Mouse (Mus musculus): ENCODE data around the gene Rsph14.

The Rsph14 gene

GRCm38 (mm10) chr10:74990584-74991322, 41.6 kb downstream of the Rsph14 start:
- no peak for DNase-seq

DNA sequence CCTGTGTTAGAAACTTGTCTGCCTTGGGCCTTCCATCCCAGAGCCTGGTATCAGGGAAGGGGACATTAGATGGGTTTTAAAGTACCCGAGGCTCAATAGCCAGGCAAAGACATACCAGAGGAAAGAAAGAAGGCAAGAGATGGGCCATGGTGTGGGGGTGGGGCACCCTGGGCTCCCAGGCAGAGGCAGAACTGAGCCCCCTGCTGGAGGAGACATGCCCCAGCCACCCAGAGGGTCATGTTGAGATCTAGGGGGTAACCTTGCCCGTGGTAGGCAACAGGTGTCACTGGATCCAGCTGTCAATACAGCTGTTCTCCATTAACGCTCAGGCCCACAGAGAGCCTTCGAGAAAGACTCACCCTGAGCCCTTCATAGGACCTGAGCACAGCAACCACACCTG, 42.6 kb downstream of the Rsph14 start:
- DNase-seq: peak in 1 of 2 experiments; percentile 23

DNA sequence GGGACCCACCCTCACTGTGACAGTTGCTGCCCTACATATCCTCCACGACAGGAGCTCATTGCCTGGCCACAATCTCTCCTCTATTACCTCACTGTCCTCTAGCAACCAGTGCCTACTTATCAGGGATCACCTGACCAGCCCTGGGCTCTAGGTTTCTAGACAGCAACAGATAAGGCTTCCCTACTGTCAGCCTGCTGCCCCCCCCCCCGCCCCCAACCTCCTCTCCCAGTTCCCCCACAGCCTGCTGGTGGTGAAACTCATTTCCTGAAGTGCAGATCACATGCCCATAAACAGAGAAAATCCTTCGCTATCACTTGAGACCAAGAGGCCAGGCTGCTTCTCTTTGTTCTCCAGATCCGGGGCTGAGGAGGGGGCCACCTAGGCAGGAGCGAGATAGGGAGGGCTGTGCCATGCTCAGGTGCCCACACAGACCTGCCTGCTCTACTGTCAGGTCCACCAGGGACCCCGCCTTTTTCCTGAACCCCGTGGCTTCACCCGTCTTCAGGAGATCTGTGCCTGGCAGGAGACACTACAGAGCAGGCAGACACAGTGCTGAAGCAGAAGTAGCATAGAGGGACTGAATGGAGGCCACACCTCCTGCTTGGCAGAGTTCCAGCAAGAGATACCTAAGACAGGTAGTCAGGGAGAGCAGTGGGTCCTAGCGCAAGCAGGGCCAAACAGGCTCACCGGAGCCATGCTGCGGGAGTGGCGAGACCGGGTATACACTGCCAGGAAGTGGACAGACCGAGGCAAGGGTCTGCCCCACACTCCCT, 44.5 kb downstream of the Rsph14 start:
- no peak for DNase-seq

- no peak for DNase-seq
Observed at GRCm38 (mm10) chr10:74983176-74983575, 49.2 kb downstream of the Rsph14 start.

GRCm38 (mm10) chr10:74981159-74981558, 51.2 kb downstream of the Rsph14 start:
- DNase-seq: no peak

DNA sequence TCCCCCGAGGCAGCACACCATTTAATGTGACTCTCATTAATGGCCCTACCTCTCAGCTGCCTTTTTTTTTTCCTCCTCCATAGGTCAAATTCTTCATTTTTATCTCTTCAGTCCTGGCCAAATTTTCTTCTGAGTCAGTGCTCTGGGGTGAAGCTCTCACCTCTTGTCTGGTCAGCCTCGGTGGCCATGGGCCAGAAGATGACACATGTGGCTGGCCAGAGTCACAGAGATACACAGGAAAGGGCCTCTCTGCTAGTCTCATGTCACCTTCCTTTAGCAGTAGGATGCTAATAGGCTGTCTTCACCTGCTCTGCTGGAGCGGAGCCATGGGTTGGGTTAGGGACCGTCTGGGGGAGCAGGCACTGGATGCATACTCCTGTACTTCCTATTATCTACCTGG, 54.3 kb downstream of the Rsph14 start:
- DNase-seq: no peak

DNA sequence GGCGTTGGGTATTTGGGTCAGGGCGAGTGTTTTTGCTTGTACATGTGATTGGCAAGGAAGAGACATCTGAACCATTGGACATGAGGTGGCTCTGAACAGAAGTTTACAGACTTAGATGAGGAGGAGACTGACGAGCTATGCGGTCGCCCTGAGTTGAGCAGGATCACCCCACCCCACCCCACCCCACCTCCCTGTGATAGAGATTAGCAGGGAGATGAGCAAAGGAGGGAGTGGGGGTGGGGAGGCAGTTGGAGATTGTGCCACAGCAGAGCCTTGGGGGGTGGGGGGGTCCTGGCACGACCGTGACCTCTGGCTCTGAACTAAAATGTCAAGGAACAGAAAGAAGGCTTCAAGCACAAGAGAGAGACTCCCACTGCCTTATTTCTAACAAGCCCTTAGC, 56.0 kb downstream of the Rsph14 start:
- no peak for DNase-seq

- DNase-seq: no peak
Observed at GRCm38 (mm10) chr10:74975626-74976025, 56.8 kb downstream of the Rsph14 start.

- no peak for DNase-seq
Observed at GRCm38 (mm10) chr10:74973026-74973425, 59.4 kb downstream of the Rsph14 start.

GRCm38 (mm10) chr10:74969266-74969665, 63.1 kb downstream of the Rsph14 start:
- no peak for DNase-seq

- no peak for DNase-seq
Observed at GRCm38 (mm10) chr10:74967651-74968267, 64.6 kb downstream of the Rsph14 start.

DNA sequence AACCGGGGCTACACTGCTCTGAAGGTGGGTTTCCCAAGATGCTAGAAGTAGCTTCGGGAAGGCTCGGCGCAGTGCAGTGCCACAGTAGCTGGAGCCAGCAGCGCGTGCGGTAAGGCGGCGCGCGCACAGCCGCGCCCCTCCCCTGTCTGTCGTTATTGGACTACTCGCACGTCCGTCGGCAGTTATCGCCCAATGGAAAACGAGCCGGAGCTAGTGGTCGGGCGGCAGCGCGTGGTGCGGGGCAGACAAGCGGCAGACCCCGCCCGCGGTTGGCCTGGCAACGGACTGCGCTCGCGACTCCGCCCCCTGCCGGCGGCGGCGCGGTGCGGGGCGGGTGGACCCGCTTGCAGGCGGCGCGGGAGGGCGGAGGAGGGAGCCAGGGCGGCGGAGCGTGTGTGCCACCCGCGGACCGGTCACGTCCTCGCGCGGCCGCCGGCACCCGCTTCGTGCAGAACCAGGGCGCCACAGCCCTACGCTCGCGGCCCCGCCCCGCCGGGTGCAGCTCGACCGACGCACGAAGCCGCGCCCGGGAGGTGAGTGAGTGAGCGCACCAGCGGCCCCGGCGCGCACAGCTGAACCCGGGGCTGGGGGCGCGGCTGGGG, 65.4 kb downstream of the Rsph14 start, which contains the start of gene Gnaz:
Gnaz (plus strand) TSS at position 328 of the 602 bp plus-strand sequence.
- DNase-seq: peak; percentile 97 to 98

GRCm38 (mm10) chr10:74964380-74964779, 68.0 kb downstream of the Rsph14 start:
- DNase-seq: no peak

DNA sequence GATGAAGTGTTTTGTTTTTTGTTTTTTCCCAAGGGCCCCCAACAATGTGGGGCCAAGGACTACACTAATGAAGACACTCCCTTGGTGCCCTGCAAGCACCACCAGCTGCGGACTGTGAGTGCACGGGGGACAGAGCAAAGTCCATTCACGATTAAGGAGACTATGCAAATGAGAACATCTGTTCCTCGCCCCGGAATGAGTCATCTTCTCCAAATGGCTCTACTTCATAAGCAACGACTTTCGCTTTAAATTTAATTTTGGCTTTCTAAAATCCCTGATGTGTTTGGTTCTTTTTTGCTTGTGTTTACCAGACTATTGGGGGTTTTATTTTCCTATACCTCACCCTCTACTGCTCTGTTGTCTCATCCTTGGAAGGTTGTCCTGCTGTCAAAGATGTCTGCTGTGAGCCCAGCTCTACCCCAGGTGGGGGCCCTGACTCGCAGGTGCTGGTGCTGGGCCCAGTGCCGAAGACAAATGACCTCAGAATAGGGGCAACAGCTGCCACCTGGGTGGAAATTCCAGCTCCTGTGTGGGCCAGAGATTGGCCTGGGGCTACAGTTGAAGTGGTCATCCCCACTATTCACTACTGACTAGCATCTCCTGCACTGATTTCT, 79.4 kb downstream of the Rsph14 start:
- no peak for DNase-seq

DNA sequence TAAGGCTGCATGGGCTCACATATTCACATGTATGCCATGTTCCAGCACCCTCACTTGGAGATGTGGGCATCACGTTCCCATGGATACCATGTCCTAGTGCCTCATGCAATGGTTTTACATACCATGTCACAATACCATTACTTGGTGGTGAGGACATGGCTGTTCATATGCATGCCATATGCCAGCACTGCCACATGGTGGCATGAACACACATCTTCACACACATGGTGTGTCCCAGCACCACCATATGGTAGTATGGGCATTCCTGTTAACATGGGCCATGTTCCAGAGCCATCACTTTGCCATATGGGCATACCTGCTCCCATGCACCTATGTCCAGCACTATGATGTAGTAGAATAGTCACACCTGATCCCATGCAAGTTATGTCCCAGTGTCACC, 91.6 kb downstream of the Rsph14 start:
- DNase-seq: no peak

DNA sequence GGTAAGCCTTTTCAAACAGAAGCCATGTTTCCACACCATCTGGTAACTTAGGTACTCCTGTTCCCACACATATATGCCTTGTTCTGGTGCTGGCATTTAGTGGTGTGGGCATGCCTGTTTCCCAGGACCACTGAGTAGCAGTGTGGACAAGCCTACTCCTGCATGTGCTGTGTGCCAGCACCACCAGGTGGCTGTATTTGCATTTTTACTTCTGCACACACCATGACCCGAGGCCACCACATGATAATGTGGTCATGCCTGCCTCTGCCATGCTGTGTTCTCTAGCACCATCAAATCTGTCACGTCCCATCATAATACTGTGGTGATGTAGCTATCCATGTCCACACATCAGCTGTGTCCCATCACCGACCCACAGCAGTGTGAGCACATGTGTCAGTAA, 93.1 kb downstream of the Rsph14 start:
- peak in 1 of 2 experiments; percentile 13 for DNase-seq

GRCm38 (mm10) chr10:74938410-74938809, 94.0 kb downstream of the Rsph14 start:
- DNase-seq: peak in 1 of 2 experiments; percentile 16

- peak in 1 of 2 experiments; percentile 45 for DNase-seq
Observed at GRCm38 (mm10) chr10:74937003-74937790, 95.2 kb downstream of the Rsph14 start.

DNA sequence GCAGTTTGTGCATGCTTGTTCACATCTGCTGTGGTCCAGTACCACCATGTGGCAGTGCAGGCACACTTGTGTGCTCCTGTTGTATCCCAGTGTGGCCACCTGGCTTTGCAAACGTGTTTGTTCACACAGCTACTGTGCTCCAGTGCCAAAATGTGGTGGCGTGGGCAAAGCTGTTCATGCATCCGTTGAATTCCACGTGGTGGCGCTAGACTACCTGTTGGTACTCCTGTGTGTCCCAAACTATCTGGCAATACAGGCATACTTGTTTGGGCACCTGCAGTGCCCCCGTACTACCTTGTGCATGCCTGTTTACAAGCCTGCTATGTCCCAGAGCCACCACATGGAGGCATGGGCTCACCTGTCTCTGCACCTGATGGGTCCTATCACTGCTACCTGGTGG, 97.4 kb downstream of the Rsph14 start:
- peak in 1 of 2 experiments; percentile 63 for DNase-seq

DNA sequence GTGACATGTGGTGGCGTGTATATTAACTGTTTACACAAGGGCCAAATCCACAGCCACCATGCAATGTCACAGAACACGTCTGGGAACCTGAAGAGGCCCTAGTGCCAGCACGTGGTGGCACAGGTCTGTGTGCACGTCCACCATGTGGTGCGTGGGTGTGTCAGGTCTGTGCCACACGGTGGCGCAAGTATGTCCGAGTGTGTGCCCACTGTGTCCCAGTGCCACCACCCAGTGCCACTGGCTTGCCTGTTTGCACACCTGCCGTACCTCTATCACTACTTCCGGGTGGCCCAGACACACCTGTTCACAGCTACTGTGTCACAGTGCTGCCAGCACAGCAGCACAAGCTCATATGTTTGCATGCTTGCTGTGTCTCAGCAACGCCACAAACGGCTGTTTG, 97.9 kb downstream of the Rsph14 start:
- no peak for DNase-seq

DNA sequence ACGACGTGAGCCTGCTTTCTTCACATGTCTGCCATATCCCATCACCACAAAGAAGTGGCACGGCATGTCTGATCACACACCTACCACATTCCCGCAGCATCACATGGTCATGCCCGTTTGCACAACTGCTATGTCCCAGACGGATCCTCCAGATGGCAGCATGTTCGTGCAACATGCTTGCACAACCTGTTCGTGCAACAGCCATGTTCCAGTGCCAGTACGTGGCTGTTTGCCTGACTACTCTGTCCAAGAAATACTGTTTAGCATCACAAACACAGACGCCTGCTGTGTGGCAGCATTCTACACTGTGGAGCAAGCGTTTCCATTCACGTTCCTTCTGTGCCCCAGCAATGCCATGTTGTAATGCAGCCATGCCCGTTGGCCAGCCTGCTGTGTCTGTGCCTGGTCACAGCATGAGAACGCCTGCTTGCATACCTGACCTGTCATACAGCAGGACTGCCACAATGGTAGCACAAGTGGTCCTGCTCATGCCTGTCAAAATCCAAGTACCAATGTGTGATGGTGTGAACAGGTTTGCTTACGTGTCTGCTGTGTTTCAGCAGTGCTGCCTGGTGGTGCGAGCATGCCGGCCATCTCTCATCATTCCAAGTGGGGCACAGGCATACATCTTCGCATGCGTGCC, 98.7 kb downstream of the Rsph14 start:
- no peak for DNase-seq
